Mouse (Mus musculus): ENCODE measurements around the gene Sec24a. TPM values are rescaled to one million over a fixed set of nuclear protein-coding genes. Genes with fewer than 3 reads are reported as not detected.
"Not testable (repeated sequence)": the region's sequence is repeated elsewhere in the genome, so short reads cannot be mapped to it uniquely, and the experiment has no call there.

Gene Sec24a
- polyA plus RNA-seq, 1 experiment: 15.6 TPM

DNA sequence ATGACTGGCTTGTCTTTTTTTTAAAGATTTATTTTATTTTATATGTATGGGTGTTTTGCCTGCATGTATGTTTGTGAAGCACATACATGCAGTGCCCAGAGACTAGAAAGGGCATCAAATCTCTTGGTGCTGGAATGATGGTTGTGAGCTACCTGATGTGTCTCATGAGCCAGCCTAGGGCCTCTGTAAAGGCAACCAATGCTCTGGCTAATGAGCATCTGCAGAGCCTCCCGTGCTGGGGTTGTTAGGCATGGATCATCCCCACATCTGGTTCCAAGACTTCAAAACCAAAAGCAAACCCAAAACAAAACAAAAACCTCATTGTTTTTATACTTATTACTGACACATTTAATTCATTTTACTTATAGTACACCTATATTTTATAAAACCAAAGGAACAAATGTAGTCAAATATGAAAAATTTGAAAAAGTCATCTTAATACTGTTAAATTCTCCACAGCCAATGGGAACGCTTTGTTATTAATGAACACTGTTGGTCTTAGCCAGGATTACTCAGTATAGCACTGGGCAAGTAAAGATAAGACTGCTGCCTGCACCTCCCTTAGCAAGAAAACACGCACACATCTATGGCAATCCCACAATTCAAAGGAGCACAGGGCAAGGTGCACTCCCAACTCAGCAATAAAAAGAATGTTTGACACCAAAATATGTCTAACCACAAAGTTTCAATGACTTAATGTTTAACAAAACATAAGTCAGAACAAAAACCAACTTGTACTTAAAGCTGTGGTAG is 24.6 kb downstream of the Sec24a start:
- no peak for DNase-seq
- WGBS: 95% methylated on average over 3 of the region's 3 CpGs
- H3K36me3 ChIP-seq (ENCODE audit: control insufficient read depth, insufficient read depth, low read length): peaks cover 20% of the 10 kb centered on the region
- no peak overlapping the region for H3K4me3 ChIP-seq (ENCODE audit: control insufficient read depth, insufficient read depth, low read length)
- H3K27ac ChIP-seq (ENCODE audit: control insufficient read depth, insufficient read depth, low read length): no peak overlapping the region
- no peaks in the 10 kb centered on the region for H3K27me3 ChIP-seq (ENCODE audit: control insufficient read depth, insufficient read depth, low read length)
- no peaks in the 10 kb centered on the region for H3K4me1 ChIP-seq (replicated peaks; ENCODE audit: control insufficient read depth, insufficient read depth, low read length)
- TF ChIP-seq POLR2A (IDR thresholded peaks at IDR 0.05; ENCODE audit: control insufficient read depth, extremely low read depth, insufficient read depth, low read length, poor library complexity): no peak
- TF ChIP-seq CTCF (IDR thresholded peaks at IDR 0.05; ENCODE audit: borderline replicate concordance, control insufficient read depth, extremely low read depth, insufficient read depth, low read length, poor library complexity): no peak

- not testable (repeated sequence) for H3K27ac ChIP-seq (ENCODE audit: control insufficient read depth, insufficient read depth, low read length); H3K4me3 ChIP-seq (ENCODE audit: control insufficient read depth, insufficient read depth, low read length); H3K27me3 ChIP-seq (ENCODE audit: control insufficient read depth, insufficient read depth, low read length); H3K4me1 ChIP-seq (replicated peaks; ENCODE audit: control insufficient read depth, insufficient read depth, low read length); DNase-seq
- H3K36me3 ChIP-seq (ENCODE audit: control insufficient read depth, insufficient read depth, low read length): peaks cover 23% of the 10 kb centered on the region
- 97% methylated on average over 13 of the region's 13 CpGs for WGBS
These were observed 29.2 kb downstream of the Sec24a start for GRCm38 (mm10) chr11:51734218-51734617.

GRCm38 (mm10) chr11:51732883-51733282 is 30.6 kb downstream of the Sec24a start:
- DNase-seq: no peak
- no peaks in the 10 kb centered on the region for H3K27me3 ChIP-seq (ENCODE audit: control insufficient read depth, insufficient read depth, low read length)
- no peak overlapping the region for H3K27ac ChIP-seq (ENCODE audit: control insufficient read depth, insufficient read depth, low read length)
- no peaks in the 10 kb centered on the region for H3K4me1 ChIP-seq (replicated peaks; ENCODE audit: control insufficient read depth, insufficient read depth, low read length)
- WGBS: 73% methylated on average over 1 of the region's 1 CpGs
- no peak overlapping the region for H3K4me3 ChIP-seq (ENCODE audit: control insufficient read depth, insufficient read depth, low read length)
- H3K36me3 ChIP-seq (ENCODE audit: control insufficient read depth, insufficient read depth, low read length): peaks cover 23% of the 10 kb centered on the region
- TF ChIP-seq CTCF (IDR thresholded peaks at IDR 0.05; ENCODE audit: borderline replicate concordance, control insufficient read depth, extremely low read depth, insufficient read depth, low read length, poor library complexity) (no peak), POLR2A (IDR thresholded peaks at IDR 0.05; ENCODE audit: control insufficient read depth, extremely low read depth, insufficient read depth, low read length, poor library complexity) (no peak)

DNA sequence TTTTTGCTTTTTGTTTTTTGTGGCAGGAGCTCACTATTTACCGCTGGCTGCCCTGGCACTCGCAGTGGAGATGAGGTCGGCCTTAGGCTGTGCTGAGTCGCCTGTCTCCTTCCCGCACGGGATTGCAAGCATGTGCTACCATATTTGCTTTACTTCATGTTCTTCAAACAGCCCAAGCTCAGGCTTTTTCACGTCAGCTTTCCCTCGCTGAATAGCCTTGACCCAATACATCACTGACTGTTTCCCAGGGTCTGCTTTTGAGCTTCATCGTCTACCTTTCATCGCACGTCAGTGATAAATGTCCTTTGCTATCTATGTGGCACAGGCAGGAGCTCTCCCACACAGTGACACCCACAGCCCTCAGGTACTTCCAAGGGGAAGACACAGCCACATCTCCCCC is 42.4 kb downstream of the Sec24a start:
- no peaks in the 10 kb centered on the region for H3K27me3 ChIP-seq (ENCODE audit: control insufficient read depth, insufficient read depth, low read length)
- no peak overlapping the region for H3K4me3 ChIP-seq (ENCODE audit: control insufficient read depth, insufficient read depth, low read length)
- TF ChIP-seq CTCF (IDR thresholded peaks at IDR 0.05; ENCODE audit: borderline replicate concordance, control insufficient read depth, extremely low read depth, insufficient read depth, low read length, poor library complexity) (no peak), POLR2A (IDR thresholded peaks at IDR 0.05; ENCODE audit: control insufficient read depth, extremely low read depth, insufficient read depth, low read length, poor library complexity) (no peak)
- 98% methylated on average over 11 of the region's 11 CpGs for WGBS
- H3K4me1 ChIP-seq (replicated peaks; ENCODE audit: control insufficient read depth, insufficient read depth, low read length): no peaks in the 10 kb centered on the region
- H3K36me3 ChIP-seq (ENCODE audit: control insufficient read depth, insufficient read depth, low read length): peaks cover 45% of the 10 kb centered on the region
- no peak overlapping the region for H3K27ac ChIP-seq (ENCODE audit: control insufficient read depth, insufficient read depth, low read length)
- DNase-seq: no peak

- Histone ChIP-seq H3K36me3 (ENCODE audit: control insufficient read depth, insufficient read depth, low read length) (peaks cover 33% of the 10 kb centered on the region), H3K27me3 (ENCODE audit: control insufficient read depth, insufficient read depth, low read length) (no peaks in the 10 kb centered on the region), H3K4me3 (ENCODE audit: control insufficient read depth, insufficient read depth, low read length) (no peak overlapping the region), H3K4me1 (replicated peaks; ENCODE audit: control insufficient read depth, insufficient read depth, low read length) (no peaks in the 10 kb centered on the region), H3K27ac (ENCODE audit: control insufficient read depth, insufficient read depth, low read length) (no peak overlapping the region)
- WGBS: 84% methylated on average over 12 of the region's 13 CpGs
- no peak for DNase-seq
- TF ChIP-seq CTCF (IDR thresholded peaks at IDR 0.05; ENCODE audit: borderline replicate concordance, control insufficient read depth, extremely low read depth, insufficient read depth, low read length, poor library complexity) (no peak), POLR2A (IDR thresholded peaks at IDR 0.05; ENCODE audit: control insufficient read depth, extremely low read depth, insufficient read depth, low read length, poor library complexity) (no peak)
These were observed 56.4 kb downstream of the Sec24a start for GRCm38 (mm10) chr11:51707080-51707479.

GRCm38 (mm10) chr11:51706451-51706850 is 57.0 kb downstream of the Sec24a start:
- H3K4me1 ChIP-seq (replicated peaks; ENCODE audit: control insufficient read depth, insufficient read depth, low read length): no peaks in the 10 kb centered on the region
- H3K36me3 ChIP-seq (ENCODE audit: control insufficient read depth, insufficient read depth, low read length): peaks cover 27% of the 10 kb centered on the region
- TF ChIP-seq POLR2A (IDR thresholded peaks at IDR 0.05; ENCODE audit: control insufficient read depth, extremely low read depth, insufficient read depth, low read length, poor library complexity) (no peak), CTCF (IDR thresholded peaks at IDR 0.05; ENCODE audit: borderline replicate concordance, control insufficient read depth, extremely low read depth, insufficient read depth, low read length, poor library complexity) (no peak)
- no peaks in the 10 kb centered on the region for H3K27me3 ChIP-seq (ENCODE audit: control insufficient read depth, insufficient read depth, low read length)
- DNase-seq: no peak
- WGBS: 97% methylated on average over 10 of the region's 10 CpGs
- no peak overlapping the region for H3K27ac ChIP-seq (ENCODE audit: control insufficient read depth, insufficient read depth, low read length)
- no peak overlapping the region for H3K4me3 ChIP-seq (ENCODE audit: control insufficient read depth, insufficient read depth, low read length)

All from thymus, adult 2 months (tissue).